Mouse (Mus musculus) layer of hippocampus, adult 2 months (tissue): ENCODE measurements around the gene Aldh1a1. TPM values are rescaled to one million over a fixed set of nuclear protein-coding genes. Genes with fewer than 3 reads are reported as not detected.
"Not testable (repeated sequence)": the region's sequence is repeated elsewhere in the genome, so short reads cannot be mapped to it uniquely, and the experiment has no call there.

Source experiments
- DNase-seq, 2 experiments: peaks; one replicate each; pipeline ENCODE4 v3.0.0; 2022; ENCODE audit warnings: low spot score in 2 of 2
- H3K27ac ChIP-seq: fragments of 200-600 bp; 2 replicates; pipeline ENCODE4 v1.8.1; 2022
- H3K4me3 ChIP-seq: fragments of 200-600 bp; 2 replicates; pipeline ENCODE4 v1.8.1; 2022; ENCODE audit warnings: mild to moderate bottlenecking
- CTCF ChIP-seq: fragments of 200-600 bp; conservative IDR thresholded peaks from 2 replicates; pipeline ENCODE4 v1.8.1; 2022; ENCODE audit warnings: antibody characterized with exemption, mild to moderate bottlenecking, moderate library complexity
- total RNA-seq, 2 experiments: library from RNA; stranded (reverse); gene quantifications; 2 replicates each; pipeline ENCODE4 v1.2.3; 2021

Aldh1a1 gene
- total RNA-seq, 2 experiments from 2014 or later = 52.6 to 68.9 TPM

DNA sequence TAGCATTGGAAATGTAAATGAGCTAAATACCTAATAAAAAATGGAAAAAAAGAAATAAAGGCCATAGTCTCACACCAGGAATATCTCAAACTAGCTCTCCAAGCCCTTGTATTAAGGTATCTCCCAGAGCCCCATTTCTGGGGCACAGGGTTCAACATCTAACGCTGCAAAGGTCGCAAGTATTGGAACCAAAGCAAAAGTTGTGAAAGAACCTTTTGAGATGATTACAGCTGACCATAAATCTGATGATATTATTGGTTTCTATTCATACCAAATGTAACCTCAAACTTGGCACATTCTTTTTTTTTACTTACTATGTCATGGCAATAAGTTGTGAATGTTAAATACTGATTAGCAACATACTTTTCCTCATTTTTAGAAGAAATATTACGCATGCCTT is 24.0 kb downstream of the Aldh1a1 start:
- Histone ChIP-seq H3K27ac (no peak overlapping the region), H3K4me3 (no peak overlapping the region)
- no peak for TF ChIP-seq CTCF
- no peak for DNase-seq

DNA sequence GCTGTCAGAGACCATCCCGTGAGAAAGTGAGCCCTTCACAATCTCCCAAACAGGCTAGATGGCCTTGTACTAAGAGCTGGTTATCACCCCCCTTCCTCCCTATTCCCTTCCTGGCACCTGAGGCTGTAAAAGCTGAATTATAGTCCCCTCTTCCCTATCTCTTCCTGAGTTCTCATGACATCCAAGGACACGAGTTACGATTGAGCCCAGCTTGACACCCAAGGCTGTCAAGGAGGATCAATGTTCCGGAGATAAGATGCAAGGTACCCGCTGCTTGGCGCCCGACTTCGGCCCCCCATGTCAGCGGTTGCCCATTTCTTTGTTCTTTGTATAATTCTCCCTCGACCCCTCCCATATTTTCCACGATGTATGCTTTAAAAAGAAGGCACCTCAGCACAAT is 36.6 kb downstream of the Aldh1a1 start:
- not testable (repeated sequence) for DNase-seq, H3K4me3 ChIP-seq, H3K27ac ChIP-seq

DNA sequence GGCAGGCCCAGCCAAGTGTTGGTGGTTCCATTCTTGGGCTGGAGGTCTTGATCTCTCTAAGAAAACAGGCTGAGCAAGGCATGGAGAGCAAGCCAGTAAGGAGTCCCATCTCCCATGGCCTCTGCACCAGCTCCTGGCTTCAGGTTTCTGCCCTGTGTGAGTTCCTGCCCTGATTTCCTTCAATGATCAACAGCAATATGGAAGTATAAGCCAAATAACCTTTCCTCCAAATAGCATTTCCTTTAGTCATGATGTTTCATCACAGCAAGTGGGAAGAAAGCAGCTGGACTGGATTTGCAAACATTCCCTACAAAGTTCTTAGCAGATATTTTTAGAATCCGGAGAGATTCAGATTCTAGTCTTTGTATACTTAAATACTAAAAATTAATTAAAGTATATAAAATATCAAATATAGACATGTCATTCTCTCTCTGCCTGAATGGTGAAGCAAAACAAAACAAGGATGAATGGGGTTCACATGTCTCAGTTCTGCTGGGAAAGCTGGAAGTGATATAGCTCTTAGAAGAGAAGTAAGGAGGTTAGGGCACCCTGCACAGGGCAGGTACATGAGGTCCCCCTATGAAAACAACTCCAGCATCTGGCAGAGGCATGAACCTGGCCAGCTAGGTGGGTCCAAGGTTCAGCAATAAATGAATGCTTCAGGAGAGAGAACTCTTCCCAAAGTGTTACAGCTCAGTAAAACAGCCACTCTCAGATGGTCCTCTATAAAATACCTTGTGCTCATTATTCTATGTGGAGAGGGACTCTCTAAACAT is 37.6 kb downstream of the Aldh1a1 start:
- no peak for TF ChIP-seq CTCF
- Histone ChIP-seq H3K4me3 (no peak overlapping the region), H3K27ac (no peak overlapping the region)
- no peak for DNase-seq

DNA sequence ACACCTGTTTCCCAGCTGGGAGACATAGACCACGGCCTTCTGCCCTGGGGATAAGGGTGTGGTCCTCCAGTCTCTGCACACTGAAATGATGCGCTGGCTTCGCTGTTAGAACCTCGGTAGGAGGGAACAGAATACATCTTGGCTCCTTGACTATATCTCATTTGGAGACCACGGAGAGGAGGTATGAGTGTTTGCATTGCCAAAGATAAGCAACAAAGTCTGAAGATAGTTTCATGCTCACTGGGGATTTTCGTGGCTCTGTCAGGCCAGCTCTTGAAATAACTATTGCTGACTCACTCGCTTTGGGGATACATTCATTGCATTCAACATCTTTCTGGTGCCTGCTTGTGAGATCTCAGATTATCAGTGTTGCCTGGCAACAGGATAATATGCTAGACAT is 44.0 kb downstream of the Aldh1a1 start:
- H3K27ac ChIP-seq = peak overlapping the region; percentile 85
- DNase-seq = peak; percentile 29 to 71
- H3K4me3 ChIP-seq = peak overlapping the region; percentile 11; the same call in 1 of the 2 replicates
- no peak for TF ChIP-seq CTCF

DNA sequence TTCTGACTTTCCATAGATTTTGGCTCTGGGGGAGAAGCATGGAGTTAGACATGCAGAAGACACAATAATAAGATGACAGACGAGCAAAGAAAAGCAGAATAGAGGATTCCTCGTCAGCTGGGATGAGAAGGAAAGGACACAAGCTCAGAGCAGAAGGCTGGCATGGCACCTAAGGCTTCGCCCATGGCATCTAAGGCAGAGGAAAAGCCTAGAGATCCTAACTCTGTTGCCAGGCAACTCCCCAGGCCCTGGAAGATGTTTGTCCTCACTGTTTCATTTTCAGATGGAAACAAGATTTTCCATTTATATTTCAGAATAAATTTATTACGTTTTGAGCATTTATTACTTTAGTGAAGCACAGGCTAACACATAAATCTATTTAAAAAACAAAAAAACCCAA is 48.5 kb downstream of the Aldh1a1 start:
- TF ChIP-seq CTCF = no peak
- Histone ChIP-seq H3K27ac (peak overlapping the region; percentile 63), H3K4me3 (no peak overlapping the region)
- no peak for DNase-seq

DNA sequence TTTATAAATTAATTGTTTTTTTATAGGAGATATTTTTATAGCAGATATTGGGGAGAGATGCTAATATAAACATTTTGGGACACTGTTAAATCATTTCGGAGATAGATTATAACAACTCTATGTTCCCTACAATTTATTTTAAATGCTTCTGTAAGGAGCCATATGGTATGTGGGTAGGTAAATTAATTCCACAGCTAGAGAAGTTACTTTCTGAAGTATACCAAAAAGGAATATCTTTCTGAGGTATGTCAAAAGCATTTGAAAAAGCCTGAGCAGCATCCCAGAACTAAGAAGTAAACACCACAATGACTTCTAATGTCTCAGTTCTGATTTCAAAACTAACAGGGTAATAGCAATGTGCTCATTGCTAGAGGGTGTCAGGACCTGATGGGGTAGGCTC is 49.4 kb downstream of the Aldh1a1 start:
- Histone ChIP-seq H3K4me3 (no peak overlapping the region), H3K27ac (peak overlapping the region; percentile 63; the same call in 1 of the 2 replicates)
- no peak for TF ChIP-seq CTCF
- DNase-seq = no peak

DNA sequence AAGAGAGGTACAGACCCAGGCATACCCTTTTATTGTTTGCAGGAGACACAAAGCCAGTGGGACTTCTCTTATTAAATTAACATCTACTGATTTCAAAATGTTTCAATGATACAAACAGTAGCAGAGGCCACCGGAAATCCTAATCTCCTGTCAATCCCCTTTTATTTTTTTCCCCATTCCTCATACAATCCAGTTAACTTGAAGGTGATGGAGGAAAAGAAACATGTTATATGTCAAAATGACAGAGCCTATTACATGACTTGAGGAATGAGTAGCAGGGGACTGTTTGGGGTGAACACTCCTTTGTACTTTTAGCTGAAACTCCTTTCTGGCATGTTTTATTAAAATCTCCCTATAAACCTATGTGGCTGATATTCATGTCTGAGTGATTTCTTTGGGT is 51.3 kb downstream of the Aldh1a1 start:
- TF ChIP-seq CTCF = no peak
- no peak for DNase-seq
- Histone ChIP-seq H3K4me3 (no peak overlapping the region), H3K27ac (no peak overlapping the region)

DNA sequence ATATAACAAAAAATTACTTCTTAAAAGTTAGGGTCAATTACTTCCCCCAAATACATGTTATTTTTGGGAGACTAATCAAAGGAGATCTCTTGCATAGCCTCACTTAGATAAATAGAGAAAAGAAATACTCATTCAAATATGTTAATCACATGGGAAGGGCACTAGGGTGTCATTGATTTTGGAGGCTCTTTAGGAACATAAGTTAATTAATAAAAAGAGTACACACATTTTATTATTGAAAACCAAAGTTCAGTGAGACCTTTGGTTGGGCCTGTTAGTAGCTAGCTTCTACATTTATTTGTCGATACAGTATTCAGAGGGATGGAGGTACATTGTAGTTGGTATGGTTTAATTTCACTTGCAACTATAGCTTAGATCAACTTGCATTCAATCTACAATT is 52.4 kb downstream of the Aldh1a1 start:
- no peak overlapping the region for H3K27ac ChIP-seq
- no peak for DNase-seq
- H3K4me3 ChIP-seq = no peak overlapping the region
- TF ChIP-seq CTCF = no peak

DNA sequence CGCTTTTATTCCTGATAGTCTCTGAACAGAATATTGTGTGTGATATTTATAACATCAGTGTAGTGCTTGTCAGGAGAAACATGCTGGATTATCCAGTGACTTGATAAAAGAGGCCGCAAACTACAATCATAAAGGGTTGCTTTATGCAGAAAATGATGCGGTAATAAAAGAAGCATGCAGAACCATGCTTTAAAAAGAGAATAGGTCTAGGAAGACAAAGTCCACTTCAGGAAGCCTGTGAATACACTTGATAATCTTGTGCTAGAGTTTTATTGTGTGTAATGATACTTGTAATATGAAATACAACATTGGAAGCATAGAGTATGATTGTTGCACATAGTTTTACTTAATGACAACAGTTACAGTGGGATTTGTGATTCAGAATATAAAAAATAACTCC is 54.5 kb downstream of the Aldh1a1 start:
- Histone ChIP-seq H3K27ac (no peak overlapping the region), H3K4me3 (no peak overlapping the region)
- no peak for TF ChIP-seq CTCF
- DNase-seq = no peak

DNA sequence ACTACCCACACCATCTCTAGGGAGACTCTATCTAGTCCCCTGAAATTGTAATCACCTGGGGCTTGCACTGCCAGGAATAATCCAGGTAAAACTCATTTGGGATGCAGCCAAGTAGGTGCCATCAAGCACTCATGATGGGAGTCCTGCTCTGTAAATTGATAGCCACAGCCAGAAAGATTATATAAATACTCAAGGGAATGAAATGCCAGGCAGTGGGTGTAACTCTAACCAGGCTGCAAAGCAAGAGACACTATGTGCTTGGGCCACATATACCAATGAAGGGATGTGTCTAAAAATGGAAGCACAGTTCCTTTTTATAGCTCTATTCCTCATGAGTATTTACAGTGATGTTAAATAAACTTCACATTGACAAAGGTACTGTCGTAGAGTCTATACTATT is 56.9 kb downstream of the Aldh1a1 start:
- Histone ChIP-seq H3K27ac (no peak overlapping the region), H3K4me3 (no peak overlapping the region)
- no peak for DNase-seq
- no peak for TF ChIP-seq CTCF

DNA sequence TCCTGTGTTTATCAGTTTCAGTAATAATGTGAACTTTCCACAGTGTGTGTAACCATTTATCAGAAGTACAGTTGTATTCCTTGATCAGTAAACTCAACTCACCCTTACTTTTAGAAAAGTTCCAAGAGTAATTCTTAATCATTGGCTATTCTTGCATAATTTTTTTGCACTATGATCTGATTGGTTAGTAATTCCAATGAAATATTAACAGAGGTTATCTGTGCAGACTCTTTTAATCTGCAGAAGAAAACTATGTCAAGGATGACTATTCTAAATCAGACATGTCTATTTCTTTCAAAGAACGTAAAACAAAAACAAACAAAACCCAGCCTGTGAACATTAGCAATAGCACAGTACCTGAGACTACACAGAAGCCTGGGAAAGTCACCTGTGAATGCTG is 62.9 kb downstream of the Aldh1a1 start:
- H3K4me3 ChIP-seq = no peak overlapping the region
- no peak for DNase-seq
- no peak for TF ChIP-seq CTCF
- no peak overlapping the region for H3K27ac ChIP-seq

DNA sequence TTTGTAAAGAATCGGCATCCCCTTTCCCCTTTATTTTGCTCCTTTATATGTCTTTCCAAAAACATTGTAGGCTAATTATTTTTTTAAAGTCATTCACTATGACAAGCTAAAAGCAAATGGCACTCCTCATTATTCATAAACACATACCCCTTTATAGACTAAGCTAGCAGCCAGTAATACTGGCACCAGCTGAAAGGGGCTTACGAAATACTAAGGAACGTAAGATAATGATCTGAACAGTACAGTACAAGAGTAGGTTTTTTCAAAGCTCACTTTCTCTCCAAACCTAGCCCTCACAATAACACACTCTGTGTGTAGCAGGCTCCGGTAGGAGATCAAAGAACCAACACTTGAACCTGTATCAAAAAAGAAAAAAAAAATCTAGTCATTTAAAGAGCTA is 64.7 kb downstream of the Aldh1a1 start:
- TF ChIP-seq CTCF = no peak
- H3K4me3 ChIP-seq = no peak overlapping the region
- no peak overlapping the region for H3K27ac ChIP-seq
- no peak for DNase-seq

DNA sequence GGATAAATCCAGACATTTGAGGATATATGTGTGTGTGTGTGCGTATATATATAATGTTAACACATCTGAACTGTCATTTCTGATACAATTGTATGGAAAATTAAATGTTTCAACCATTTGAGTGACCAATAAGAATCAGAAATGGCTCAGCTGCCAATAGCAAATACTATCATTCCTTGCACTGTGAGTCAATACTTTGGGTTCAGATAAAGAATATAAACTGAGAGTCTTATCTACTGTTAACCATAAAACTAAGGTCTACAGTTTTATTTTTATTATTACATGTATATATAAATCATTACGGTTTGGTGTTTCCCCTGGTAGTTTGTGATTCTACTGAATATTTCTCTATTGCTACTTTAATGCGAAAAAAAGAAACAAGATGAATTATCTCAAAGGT is 65.6 kb downstream of the Aldh1a1 start:
- TF ChIP-seq CTCF = no peak
- DNase-seq = no peak
- H3K4me3 ChIP-seq = no peak overlapping the region
- H3K27ac ChIP-seq = no peak overlapping the region

DNA sequence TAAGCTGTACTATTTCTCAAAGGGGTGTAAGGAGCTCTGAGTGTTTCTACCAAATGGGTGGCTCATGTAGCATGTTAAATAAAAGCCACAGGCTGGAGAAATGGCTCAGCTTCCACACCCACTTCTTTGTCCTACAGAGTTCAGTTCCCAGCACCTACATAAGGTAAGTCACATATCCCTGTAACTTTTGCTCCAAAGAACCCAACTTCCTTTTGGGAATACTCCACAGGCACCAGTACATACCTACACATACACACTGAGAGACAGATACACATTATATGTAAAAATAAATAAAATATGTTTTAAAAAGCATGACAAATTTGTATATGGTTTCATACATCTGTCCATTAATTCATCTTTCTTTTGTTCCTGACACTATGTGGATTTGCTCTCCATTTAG is 66.0 kb downstream of the Aldh1a1 start:
- DNase-seq = no peak
- Histone ChIP-seq H3K27ac (no peak overlapping the region), H3K4me3 (no peak overlapping the region)
- no peak for TF ChIP-seq CTCF
